Mouse (Mus musculus) bone marrow, adult 2 months (tissue): ENCODE measurements around the gene Slc24a4.

Experiments
- CTCF ChIP-seq: fragments of 200-500 bp; IDR thresholded peaks from 2 replicates; pipeline ENCODE4 v1.5.1; 2011; ENCODE audit warnings: low read length, control low read depth; ENCODE audit not compliant: control insufficient read depth, insufficient read depth
- POLR2A ChIP-seq: fragments of 200-500 bp; IDR thresholded peaks from 2 replicates; pipeline ENCODE4 v1.6.1; 2011; ENCODE audit warnings: low read depth, mild to moderate bottlenecking, control low read depth, low read length, borderline replicate concordance; ENCODE audit not compliant: control insufficient read depth

DNA sequence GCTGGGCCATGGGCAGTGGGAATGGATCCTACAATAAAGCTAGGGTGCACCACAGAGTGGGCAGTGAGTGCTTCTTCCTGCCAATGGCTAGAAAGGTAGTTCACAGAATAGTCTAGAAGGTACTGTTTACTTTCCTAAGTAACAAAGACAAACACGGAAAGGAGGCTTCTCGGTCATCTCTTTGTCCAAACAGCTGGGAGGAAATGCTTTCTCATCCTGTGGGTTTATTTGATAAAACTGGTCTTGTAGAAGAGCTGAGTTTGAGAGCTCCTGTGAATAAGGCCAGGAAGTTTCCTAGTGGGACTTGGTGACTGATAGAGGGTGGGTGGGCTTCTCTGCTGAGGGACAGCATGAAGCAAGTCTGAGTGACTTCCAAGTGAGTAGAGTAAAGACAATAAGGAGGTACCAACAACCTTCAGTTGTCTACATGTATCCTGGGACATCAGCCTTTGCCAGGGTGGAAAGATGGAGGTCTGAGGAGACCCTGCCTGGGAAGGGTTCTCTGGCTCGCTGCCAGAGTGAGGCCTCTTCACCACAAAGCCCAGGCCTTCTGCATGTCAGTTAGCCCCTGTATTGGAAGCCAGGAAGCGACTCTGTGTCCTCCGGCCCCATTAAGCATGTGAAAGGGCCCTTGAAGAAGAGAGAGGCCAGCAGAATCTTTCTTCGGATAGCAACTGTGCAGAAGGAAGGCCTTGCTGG is 159.5 kb downstream of the Slc24a4 start:
- TF ChIP-seq POLR2A (no peak), CTCF (no peak)
